Mouse (Mus musculus) limb, embryonic 14.5 days (tissue): ENCODE measurements around the gene Vta1. TPM values are rescaled to one million over a fixed set of nuclear protein-coding genes. Genes with fewer than 3 reads are reported as not detected.
A peak's percentile ranks its signal among the peaks of the same experiment; 100 is the strongest.

Experiments used
- ATAC-seq: fragments of 200-750 bp; cut with Nextera tagmentation; 2 replicates; pipeline ENCODE4 v1.8.0; 2017; ENCODE audit warnings: low read depth, moderate number of reproducible peaks, moderate TSS enrichment; ENCODE audit not compliant: low FRiP score
- DNase-seq: peaks from one replicate; pipeline ENCODE4 v3.0.0-alpha.2; 2015; ENCODE audit warnings: low spot score
- H3K27ac ChIP-seq: fragments of 300-500 bp; sonication (generic); replicated peaks from 2 replicates; pipeline ENCODE4 v1.5.1; 2014; ENCODE audit warnings: low read depth, mild to moderate bottlenecking, low read length, moderate library complexity, mixed read lengths
- H3K27me3 ChIP-seq: fragments of 300-500 bp; sonication (generic); 2 replicates; pipeline ENCODE4 v1.6.1; 2014; ENCODE audit warnings: low read length, mixed read lengths; ENCODE audit not compliant: control insufficient read depth, insufficient read depth
- H3K36me3 ChIP-seq: fragments of 300-500 bp; sonication (generic); 2 replicates; pipeline ENCODE4 v1.6.1; 2014; ENCODE audit warnings: mild to moderate bottlenecking, low read length, moderate library complexity, mixed read lengths; ENCODE audit not compliant: control insufficient read depth, insufficient read depth
- H3K4me1 ChIP-seq: fragments of 300-500 bp; sonication (generic); 2 replicates; pipeline ENCODE4 v1.6.1; 2014; ENCODE audit warnings: antibody characterized with exemption, low read length, mixed read lengths; ENCODE audit not compliant: control insufficient read depth, insufficient read depth
- H3K4me2 ChIP-seq: fragments of 300-500 bp; sonication (generic); replicated peaks from 2 replicates; pipeline ENCODE4 v1.6.1; 2014; ENCODE audit warnings: low read depth, mild to moderate bottlenecking, low read length, moderate library complexity; ENCODE audit not compliant: severe bottlenecking
- H3K4me3 ChIP-seq: fragments of 300-500 bp; sonication (generic); replicated peaks from 2 replicates; pipeline ENCODE4 v1.5.1; 2014; ENCODE audit warnings: low read length
- H3K9ac ChIP-seq: fragments of 300-500 bp; sonication (generic); 2 replicates; pipeline ENCODE4 v1.6.1; 2014; ENCODE audit warnings: mild to moderate bottlenecking, low read depth, low read length, moderate library complexity; ENCODE audit not compliant: severe bottlenecking
- H3K9me3 ChIP-seq: fragments of 300-500 bp; sonication (generic); 2 replicates; pipeline ENCODE4 v1.6.1; 2016; ENCODE audit warnings: low read length; ENCODE audit not compliant: control insufficient read depth
- POLR2A ChIP-seq: fragments of 200-500 bp; IDR thresholded peaks from 2 replicates; pipeline ENCODE4 v1.8.0; 2012; ENCODE audit warnings: inconsistent platforms, mild to moderate bottlenecking, moderate library complexity, borderline replicate concordance; ENCODE audit not compliant: insufficient read depth, insufficient read length; ENCODE audit errors: extremely low read depth
- WGBS: fragments of 180-500 bp; shearing (Covaris S2); extraction: QIAGEN DNeasy Blood & Tissue Kit; methylation state at CpG from one replicate; pipeline ENCODE4 v1.1.7; 2014; 5-methylcytosine and 5-hydroxymethylcytosine counted together
- polyA plus RNA-seq, 2 experiments: library from polyadenylated mRNA; depleted of rRNA in 1 of 2; stranded (reverse) in 1 of 2; unstranded in 1 of 2; fragments of >200 nt; fragmentation: Nextera tagmentation in 1 of 2; extraction: Ambion mirVana in 1 of 2; gene quantifications; 2 replicates each; pipeline versions ENCODE4 v1.2.1 to v1.2.3; 2012 to 2014

The Vta1 gene
- 75.2 and 79.6 TPM in 2 replicates for polyA plus RNA-seq (2012; rRNA removed)
- 95.9 and 103 TPM in 2 replicates for polyA plus RNA-seq (2014; fragmentation: Nextera tagmentation; extraction: Ambion mirVana)

GRCm38 (mm10) chr10:14705072-14706066 is at the start of gene Vta1, which contains the start of gene Nmbr:
Vta1 (minus strand) TSS chr10:14705560.
Nmbr (plus strand) TSS chr10:14705591.
- Histone ChIP-seq H3K9ac (peak within 1 kb of the TSS; percentile 82), H3K36me3 (no peaks in the 10 kb centered on the region), H3K4me2 (peak within 1 kb of the TSS; percentile 63), H3K9me3 (no peaks in the 10 kb centered on the region), H3K4me3 (peak within 1 kb of the TSS; percentile 97), H3K27ac (peak within 1 kb of the TSS; percentile 43; the same call in 1 of the 2 replicates), H3K4me1 (peaks cover 12% of the 10 kb centered on the region), H3K27me3 (no peaks in the 10 kb centered on the region)
- TF ChIP-seq POLR2A = no peak
- under 1% methylated on average over 50 of the region's 50 CpGs for WGBS
- ATAC-seq (peak; percentile 98), DNase-seq (peak; percentile 97)

GRCm38 (mm10) chr10:14734285-14734684 is 28.9 kb upstream of the Vta1 start:
- Histone ChIP-seq H3K4me2 (no peak overlapping the region), H3K27me3 (no peaks in the 10 kb centered on the region), H3K4me1 (no peaks in the 10 kb centered on the region), H3K9ac (no peak overlapping the region), H3K4me3 (no peak overlapping the region), H3K9me3 (no peaks in the 10 kb centered on the region), H3K27ac (no peak overlapping the region), H3K36me3 (no peaks in the 10 kb centered on the region)
- ATAC-seq (no peak), DNase-seq (peak; percentile 83)
- WGBS = 8% methylated on average over 2 of the region's 2 CpGs
- TF ChIP-seq POLR2A = no peak

GRCm38 (mm10) chr10:14725671-14726070 is 20.3 kb upstream of the Vta1 start:
- Histone ChIP-seq H3K27me3 (no peaks in the 10 kb centered on the region), H3K27ac (no peak overlapping the region), H3K4me2 (no peak overlapping the region), H3K4me3 (no peak overlapping the region), H3K9me3 (no peaks in the 10 kb centered on the region), H3K9ac (no peak overlapping the region), H3K4me1 (no peaks in the 10 kb centered on the region), H3K36me3 (no peaks in the 10 kb centered on the region)
- ATAC-seq = no peak
- TF ChIP-seq POLR2A = no peak
- WGBS = 77% methylated on average over 9 of the region's 9 CpGs
- no peak for DNase-seq

- Histone ChIP-seq H3K9me3 (no peaks in the 10 kb centered on the region), H3K36me3 (no peaks in the 10 kb centered on the region), H3K27ac (no peak within 1 kb of the TSS), H3K4me2 (no peak within 1 kb of the TSS), H3K27me3 (no peaks in the 10 kb centered on the region), H3K4me1 (no peaks in the 10 kb centered on the region), H3K9ac (no peak within 1 kb of the TSS), H3K4me3 (no peak within 1 kb of the TSS)
- ATAC-seq (no peak), DNase-seq (no peak)
- no peak for TF ChIP-seq POLR2A
- 59% methylated on average over 3 of the region's 3 CpGs for WGBS
These were observed 12.8 kb upstream of the Vta1 start, which contains the start of gene Gje1 for GRCm38 (mm10) chr10:14718114-14718513. Gje1 (minus strand) TSS chr10:14718214.

GRCm38 (mm10) chr10:14703830-14704420 is 1.4 kb downstream of the Vta1 start:
- no peak for DNase-seq
- peak overlapping the region; percentile 63; the same call in 1 of the 2 replicates for H3K4me2 ChIP-seq
- H3K27ac ChIP-seq = no peak overlapping the region
- WGBS = 67% methylated on average over 4 of the region's 4 CpGs
- H3K4me1 ChIP-seq = peaks cover 12% of the 10 kb centered on the region
- peak overlapping the region; percentile 97 for H3K4me3 ChIP-seq
- H3K27me3 ChIP-seq = no peaks in the 10 kb centered on the region
- no peak for TF ChIP-seq POLR2A
- H3K36me3 ChIP-seq = no peaks in the 10 kb centered on the region
- H3K9ac ChIP-seq = peak overlapping the region; percentile 82; the same call in 1 of the 2 replicates
- no peak for ATAC-seq
- no peaks in the 10 kb centered on the region for H3K9me3 ChIP-seq
